Mouse (Mus musculus) embryo, embryonic 10.5 days (tissue): ENCODE measurements around the gene Yif1b.
A peak's percentile ranks its signal among the peaks of the same experiment; 100 is the strongest.

Experiments
- DNase-seq: peaks from one replicate; pipeline ENCODE4 v3.0.0-alpha.2; 2015; ENCODE audit warnings: low spot score

Yif1b gene

GRCm38 (mm10) chr7:29244732-29245416 lies 6.7 kb downstream of the Yif1b start:
- no peak for DNase-seq

- DNase-seq, result no peak
Observed at GRCm38 (mm10) chr7:29246015-29246414, 7.9 kb downstream of the Yif1b start.

DNA sequence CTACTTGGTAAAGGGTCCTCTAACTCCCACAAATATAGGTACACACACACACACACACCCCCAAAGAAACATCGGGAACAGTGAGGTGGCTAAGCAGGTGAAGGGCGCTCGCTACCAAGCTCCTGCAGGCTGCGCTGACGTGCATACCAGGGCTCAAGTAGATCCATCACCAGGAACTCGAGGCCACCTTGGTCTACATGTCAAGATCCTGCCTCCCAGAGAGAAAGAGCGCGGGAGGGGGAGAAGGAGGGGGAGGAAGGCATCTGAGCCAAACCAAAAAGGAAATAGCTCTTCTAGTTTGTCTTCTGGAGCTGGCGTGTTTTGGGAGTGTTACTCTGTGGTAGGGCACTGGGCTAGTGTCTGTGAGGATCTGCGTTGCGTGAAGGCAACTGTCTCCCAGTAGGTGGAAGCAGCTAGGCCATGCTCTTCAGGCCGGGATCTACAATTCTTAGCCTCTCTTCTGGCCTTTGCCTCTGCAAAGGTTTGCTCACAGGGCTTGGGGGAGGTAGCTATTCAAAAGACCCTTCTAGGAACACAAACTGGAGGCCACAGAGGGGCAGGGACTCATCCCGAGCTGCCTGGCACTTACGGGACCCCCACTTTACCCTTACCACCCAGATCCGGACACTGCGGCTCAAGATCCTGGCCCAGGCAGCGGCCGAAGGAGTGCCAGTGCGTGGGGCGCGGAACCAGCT lies 8.6 kb downstream of the Yif1b start:
- DNase-seq, result no peak

GRCm38 (mm10) chr7:29247314-29247700 lies 9.2 kb downstream of the Yif1b start:
- DNase-seq, result peak; percentile 82

DNA sequence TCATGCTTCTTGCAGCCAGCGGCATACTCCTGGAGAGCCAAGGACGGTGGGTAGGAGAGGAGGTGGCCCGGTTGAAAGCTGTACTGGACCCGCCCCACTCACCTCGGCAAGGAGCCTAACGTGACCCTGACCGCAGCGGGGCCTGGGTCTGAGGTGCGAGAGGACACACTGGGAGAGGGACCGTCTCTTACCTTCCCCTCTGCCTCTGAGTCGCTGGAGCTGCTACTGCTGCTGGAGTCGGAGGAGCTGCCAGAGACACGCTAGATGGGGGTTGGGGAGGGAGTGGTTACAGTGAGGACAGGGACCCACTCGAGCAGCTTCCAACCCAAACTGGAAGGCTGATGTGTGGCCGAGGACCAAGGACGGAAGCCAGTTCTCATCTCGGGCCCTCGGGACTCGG lies 9.6 kb downstream of the Yif1b start:
- DNase-seq, result no peak

- DNase-seq, result peak; percentile 62
Observed at GRCm38 (mm10) chr7:29248261-29248841, 10.2 kb downstream of the Yif1b start, which contains the start of gene 2200002D01Rik. Gene 2200002D01Rik (minus strand): TSS chr7:29248466.

DNA sequence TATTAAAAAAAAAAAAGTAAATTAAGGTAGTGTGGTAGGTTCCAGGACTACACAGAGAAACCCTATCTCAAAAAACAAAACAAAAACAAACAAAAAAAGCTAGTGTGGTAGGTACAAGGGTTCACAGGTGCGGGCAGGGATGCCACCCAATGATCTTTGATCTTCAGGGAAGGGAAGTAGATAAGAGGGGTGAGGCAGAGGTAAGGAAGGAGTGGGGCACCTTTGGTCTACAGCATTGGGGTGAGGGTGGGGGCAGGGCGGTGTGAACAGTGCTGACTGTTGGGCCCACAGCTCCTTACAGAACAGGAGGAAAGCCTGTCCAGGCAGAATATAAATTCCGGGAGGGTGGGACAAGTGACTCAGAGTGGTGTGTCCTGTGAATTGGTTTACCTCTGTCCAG lies 13.0 kb downstream of the Yif1b start:
- no peak for DNase-seq

DNA sequence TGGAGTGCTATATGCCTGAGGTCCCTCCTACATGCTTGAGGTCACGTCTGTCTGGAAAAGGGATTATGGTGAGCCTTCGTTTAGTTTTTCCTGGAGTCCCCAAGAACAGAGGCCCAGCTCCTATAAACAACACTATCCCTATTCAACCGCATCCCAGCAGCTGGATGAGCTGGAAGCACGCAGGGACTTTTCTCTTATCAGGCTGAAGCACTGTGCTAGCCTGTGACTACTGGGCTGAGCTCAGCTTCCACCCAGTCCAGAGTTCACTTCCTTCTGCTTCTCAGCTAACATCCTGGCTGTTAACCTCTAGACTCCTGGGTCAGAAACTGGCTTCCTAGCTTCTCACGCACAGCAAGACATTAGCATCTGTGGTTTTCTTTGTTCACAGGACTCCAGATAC lies 15.7 kb downstream of the Yif1b start:
- no peak for DNase-seq

- DNase-seq, result no peak
Observed at GRCm38 (mm10) chr7:29255875-29256274, 17.7 kb downstream of the Yif1b start.

DNA sequence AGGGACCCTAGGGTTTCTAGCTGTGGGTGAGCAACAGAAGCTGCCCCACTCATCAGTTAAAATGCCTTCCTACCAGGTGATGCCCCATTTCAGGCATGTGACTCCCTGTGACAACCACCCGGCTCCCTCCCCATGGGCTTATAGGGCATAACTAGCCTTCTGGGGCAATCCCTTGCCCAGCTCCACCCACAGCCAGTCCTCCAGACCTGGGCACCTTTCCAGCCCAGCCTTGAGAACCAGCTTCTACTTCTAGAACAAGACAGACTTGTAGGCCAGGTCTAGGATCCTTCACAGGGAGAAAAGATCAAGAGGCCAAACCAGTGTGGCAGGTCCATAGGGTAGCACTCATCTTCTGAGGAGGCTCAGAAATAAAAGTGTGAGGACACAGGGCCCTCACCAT lies 19.2 kb downstream of the Yif1b start:
- no peak for DNase-seq

DNA sequence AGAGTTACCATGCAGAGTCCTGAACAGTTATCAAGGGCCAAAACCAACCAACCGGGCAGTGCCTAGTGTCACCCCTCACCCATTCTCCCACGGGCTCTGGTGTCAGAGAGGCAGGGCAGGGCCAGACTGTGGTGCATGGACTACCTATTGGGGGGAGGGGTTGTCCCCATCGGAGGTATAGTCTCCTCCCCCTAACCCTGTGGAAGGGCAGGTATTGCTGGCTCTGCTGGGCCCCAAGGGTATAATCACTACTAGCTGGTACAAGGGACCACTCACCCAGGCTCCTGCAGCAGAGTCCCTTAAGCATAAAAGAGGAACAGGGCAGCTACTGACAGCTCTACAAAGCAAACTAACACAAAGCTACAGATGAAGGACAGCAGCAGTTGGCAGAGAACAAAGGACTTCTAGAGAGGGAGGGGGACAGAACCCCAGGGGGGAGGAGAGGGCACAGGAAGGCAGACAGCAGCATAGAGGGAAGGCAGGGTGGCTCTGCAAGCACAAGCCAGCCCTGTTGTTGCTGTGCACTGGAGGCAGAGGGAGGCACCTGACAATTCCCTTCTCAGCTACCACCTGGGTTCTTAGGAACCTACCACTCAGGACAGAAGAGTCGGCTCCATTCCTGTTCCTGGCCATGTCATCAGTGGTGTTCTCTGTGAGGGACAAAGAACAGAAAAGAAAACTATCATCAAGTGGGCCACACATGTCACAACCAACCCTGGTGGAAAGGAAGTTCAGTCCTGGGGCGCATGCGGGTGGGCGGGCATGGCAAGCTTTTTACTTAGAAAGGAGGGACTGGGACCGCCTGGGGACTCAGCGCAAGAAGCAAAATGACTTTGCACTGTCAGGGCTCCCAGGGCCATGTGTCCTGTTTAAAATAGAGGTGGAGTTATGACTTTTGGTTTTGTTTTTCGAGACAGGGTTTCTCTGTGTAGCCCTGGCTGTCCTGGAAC lies 21.9 kb downstream of the Yif1b start:
- DNase-seq, result peak; percentile 40

- no peak for DNase-seq
Observed at GRCm38 (mm10) chr7:29262151-29262550, 24.0 kb downstream of the Yif1b start.

- no peak for DNase-seq
Observed at GRCm38 (mm10) chr7:29263831-29264230, 25.7 kb downstream of the Yif1b start.

DNA sequence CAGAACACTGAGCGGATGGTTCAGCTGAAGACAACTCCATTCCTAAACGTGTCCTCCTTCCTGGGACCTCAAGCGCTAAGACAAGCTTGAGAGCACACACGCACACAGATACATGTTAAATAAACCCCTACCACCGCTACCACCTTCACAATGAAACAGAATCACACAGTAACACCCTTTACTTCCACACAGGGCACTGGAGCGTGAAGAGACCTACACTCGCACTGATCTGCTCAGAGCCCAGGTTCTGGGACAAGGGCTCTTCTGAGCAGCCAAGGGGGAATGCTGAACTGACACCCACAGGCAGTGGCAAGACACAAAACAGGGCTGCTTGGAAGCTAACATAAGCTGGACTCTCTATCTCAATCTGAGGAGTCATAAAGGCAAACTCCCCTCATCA lies 27.5 kb downstream of the Yif1b start:
- no peak for DNase-seq

GRCm38 (mm10) chr7:29266931-29267330 lies 28.8 kb downstream of the Yif1b start:
- DNase-seq, result no peak

GRCm38 (mm10) chr7:29270445-29270844 lies 32.3 kb downstream of the Yif1b start:
- no peak for DNase-seq

DNA sequence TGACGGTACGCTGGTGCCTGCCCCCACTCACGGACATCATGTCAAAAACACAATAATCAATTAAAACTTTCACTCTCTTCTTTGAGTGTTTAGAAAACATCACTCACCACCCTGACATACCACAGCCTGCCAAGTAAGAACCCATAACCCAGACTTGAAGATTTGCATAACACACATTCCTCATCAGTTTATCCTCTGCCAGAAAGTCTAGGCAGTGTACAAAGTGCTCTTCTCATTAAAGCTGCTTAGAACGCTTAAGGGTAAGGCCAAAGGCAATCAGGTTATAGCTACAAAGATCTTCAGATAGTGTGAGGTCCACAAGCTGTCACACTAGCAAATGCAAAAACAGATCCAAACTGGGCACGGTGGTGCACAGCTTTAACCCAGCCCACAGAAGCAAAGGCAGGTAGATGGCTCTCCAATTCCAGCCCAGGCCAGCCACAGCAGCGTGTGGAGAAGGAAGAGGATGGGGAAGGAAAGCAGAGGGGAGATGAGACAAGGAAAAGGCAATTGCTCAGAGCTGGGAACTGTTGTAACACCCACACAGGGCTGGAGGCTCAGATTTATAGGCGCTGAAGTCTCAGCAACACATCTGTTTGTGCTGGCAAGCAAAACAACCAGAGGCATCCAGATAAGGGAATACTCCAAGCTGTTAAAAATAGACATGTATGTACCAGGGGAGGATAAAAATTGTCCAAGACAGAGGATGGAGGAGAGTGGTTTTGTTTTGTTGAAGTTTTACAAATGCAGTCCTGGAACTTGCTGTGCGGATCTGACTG lies 33.7 kb downstream of the Yif1b start:
- no peak for DNase-seq

DNA sequence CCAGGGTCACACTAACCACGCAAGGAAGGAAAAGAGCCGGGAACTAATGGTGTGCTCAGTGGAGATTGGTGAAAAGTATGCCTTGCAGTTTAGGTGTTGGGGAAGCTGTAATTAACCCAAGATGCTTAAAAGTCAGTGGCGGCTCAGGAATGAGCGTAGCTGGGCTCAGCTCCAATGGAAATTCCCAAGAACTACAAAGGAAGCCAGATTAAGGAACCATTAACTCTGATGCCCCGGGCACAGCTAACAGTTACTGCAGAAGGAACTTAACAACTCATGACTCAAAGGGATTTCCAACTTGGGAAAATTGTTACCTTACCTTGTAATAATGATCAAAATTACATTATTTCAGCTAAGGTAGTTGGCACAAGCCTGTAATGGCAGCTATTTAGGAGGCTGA lies 38.6 kb downstream of the Yif1b start:
- no peak for DNase-seq

DNA sequence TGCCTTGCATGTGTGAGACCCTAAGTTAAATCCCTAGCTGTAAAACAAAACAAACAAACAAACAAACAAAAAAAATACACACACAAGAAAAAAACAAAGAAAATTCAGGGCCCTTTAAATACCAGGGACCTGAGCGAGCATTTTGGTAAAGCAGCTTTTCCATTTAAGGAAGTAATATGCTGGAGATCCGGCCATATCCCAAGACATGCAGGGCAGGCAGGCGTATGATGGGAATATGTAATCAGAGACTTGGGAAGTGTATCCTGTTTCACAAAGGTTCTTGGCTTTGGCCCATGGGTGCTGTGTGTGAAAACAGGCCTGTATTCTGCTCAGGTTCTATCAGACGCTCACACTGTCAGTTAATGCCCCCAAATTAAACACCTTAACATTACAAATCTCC lies 39.4 kb downstream of the Yif1b start:
- no peak for DNase-seq

GRCm38 (mm10) chr7:29279261-29279660 lies 41.1 kb downstream of the Yif1b start:
- no peak for DNase-seq

DNA sequence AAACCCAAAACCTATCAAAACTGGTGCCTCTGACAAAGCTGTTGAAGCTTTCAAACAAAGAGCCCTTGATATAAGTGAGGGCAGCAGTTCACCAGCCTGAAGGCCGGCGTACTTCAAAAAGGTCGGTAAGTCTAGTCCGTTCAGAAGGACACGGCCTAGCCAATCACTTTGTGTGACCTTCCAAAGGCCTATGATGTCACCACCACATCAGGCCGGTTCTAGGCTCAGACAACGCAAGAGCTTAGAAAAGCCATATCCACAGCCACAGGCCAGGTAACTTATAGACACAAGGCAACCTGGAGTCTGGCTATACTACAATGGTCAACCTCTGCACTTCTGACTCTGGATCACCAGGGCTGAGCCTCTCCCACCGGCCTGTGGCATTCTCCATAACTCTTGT lies 41.8 kb downstream of the Yif1b start:
- DNase-seq, result no peak

GRCm38 (mm10) chr7:29280801-29281200 lies 42.7 kb downstream of the Yif1b start:
- no peak for DNase-seq
